Mouse (Mus musculus): ENCODE results near the gene Shroom2.
"Not testable (repeated sequence)": the region's sequence is repeated elsewhere in the genome, so short reads cannot be mapped to it uniquely, and the experiment has no call there.

Gene Shroom2

GRCm38 (mm10) chrX:152768891-152769599 is at the start of gene Shroom2:
Gene Shroom2, minus strand, starts transcription at chrX:152769465.
- DNase-seq = peak; percentile 52

- DNase-seq = peak; percentile 3
Observed at GRCm38 (mm10) chrX:152818996-152819395, 49.7 kb upstream of the Shroom2 start.

GRCm38 (mm10) chrX:152813339-152813738 is 44.1 kb upstream of the Shroom2 start:
- DNase-seq = no peak

- DNase-seq = no peak
Observed at GRCm38 (mm10) chrX:152805317-152805716, 36.1 kb upstream of the Shroom2 start.

GRCm38 (mm10) chrX:152788611-152789010 is 19.3 kb upstream of the Shroom2 start:
- no peak for DNase-seq

GRCm38 (mm10) chrX:152788129-152788528 is 18.9 kb upstream of the Shroom2 start:
- no peak for DNase-seq

- peak; percentile 53 for DNase-seq
Observed at GRCm38 (mm10) chrX:152781720-152782403, 12.6 kb upstream of the Shroom2 start, which contains the start of gene Gpr143. Gene Gpr143, plus strand, starts transcription at chrX:152781921.

- peak; percentile 82 for DNase-seq
Observed at GRCm38 (mm10) chrX:152769600-152770157, 414 bp upstream of the Shroom2 start.

- no peak for DNase-seq
Observed at GRCm38 (mm10) chrX:152764171-152764570, 5.1 kb downstream of the Shroom2 start.

GRCm38 (mm10) chrX:152762855-152763254 is 6.4 kb downstream of the Shroom2 start:
- DNase-seq = no peak

- peak; percentile 15 for DNase-seq
Observed at GRCm38 (mm10) chrX:152762437-152762836, 6.8 kb downstream of the Shroom2 start.

GRCm38 (mm10) chrX:152756293-152756692 is 13.0 kb downstream of the Shroom2 start:
- DNase-seq = no peak

- DNase-seq = peak; percentile 13
Observed at GRCm38 (mm10) chrX:152755819-152756218, 13.4 kb downstream of the Shroom2 start.

GRCm38 (mm10) chrX:152745925-152746324 is 23.3 kb downstream of the Shroom2 start:
- DNase-seq = no peak

GRCm38 (mm10) chrX:152743642-152744041 is 25.6 kb downstream of the Shroom2 start:
- DNase-seq = no peak

GRCm38 (mm10) chrX:152738759-152739368 is 30.4 kb downstream of the Shroom2 start:
- DNase-seq = no peak

- no peak for DNase-seq
Observed at GRCm38 (mm10) chrX:152738191-152738590, 31.1 kb downstream of the Shroom2 start.

GRCm38 (mm10) chrX:152735283-152735682 is 34.0 kb downstream of the Shroom2 start:
- DNase-seq = no peak

GRCm38 (mm10) chrX:152716693-152717092 is 52.6 kb downstream of the Shroom2 start:
- no peak for DNase-seq

- not testable (repeated sequence) for DNase-seq
Observed at GRCm38 (mm10) chrX:152710715-152711114, 58.5 kb downstream of the Shroom2 start.

GRCm38 (mm10) chrX:152708359-152708758 is 60.9 kb downstream of the Shroom2 start:
- DNase-seq = no peak

GRCm38 (mm10) chrX:152705397-152705796 is 63.9 kb downstream of the Shroom2 start:
- peak; percentile 26 for DNase-seq

GRCm38 (mm10) chrX:152703624-152704023 is 65.6 kb downstream of the Shroom2 start:
- DNase-seq = no peak
